Mouse (Mus musculus) thymus, adult 2 months (tissue): Measurements from ENCODE around the gene Tbl1xr1. TPM values are rescaled to one million over a fixed set of nuclear protein-coding genes. Genes with fewer than 3 reads are reported as not detected.

Source experiments
- DNase-seq: peaks from one replicate; pipeline ENCODE4 v3.0.0; 2021
- H3K27ac ChIP-seq: fragments of 200-500 bp; 2 replicates; pipeline ENCODE4 v1.5.1; 2012; ENCODE audit warnings: low read length, control low read depth; ENCODE audit not compliant: control insufficient read depth, insufficient read depth
- H3K27me3 ChIP-seq: fragments of 200-500 bp; 2 replicates; pipeline ENCODE4 v1.6.1; 2012; ENCODE audit warnings: mild to moderate bottlenecking, low read length, moderate library complexity, mixed read lengths; ENCODE audit not compliant: control insufficient read depth, insufficient read depth
- H3K36me3 ChIP-seq: fragments of 200-500 bp; 2 replicates; pipeline ENCODE4 v1.6.1; 2012; ENCODE audit warnings: mild to moderate bottlenecking, low read length, moderate library complexity; ENCODE audit not compliant: control insufficient read depth, insufficient read depth
- H3K4me1 ChIP-seq: fragments of 200-500 bp; replicated peaks from 2 replicates; pipeline ENCODE4 v1.6.1; 2012; ENCODE audit warnings: low read length; ENCODE audit not compliant: control insufficient read depth, insufficient read depth
- H3K4me3 ChIP-seq: fragments of 200-500 bp; 2 replicates; pipeline ENCODE4 v1.5.1; 2012; ENCODE audit warnings: mild to moderate bottlenecking, low read length, control low read depth, moderate library complexity; ENCODE audit not compliant: control insufficient read depth, insufficient read depth
- CTCF ChIP-seq: fragments of 200-500 bp; IDR thresholded peaks from 2 replicates; pipeline ENCODE4 v1.5.1; 2012; ENCODE audit warnings: mild to moderate bottlenecking, control low read depth, low read length, moderate library complexity, borderline replicate concordance; ENCODE audit not compliant: control insufficient read depth, poor library complexity, insufficient read depth; ENCODE audit errors: extremely low read depth
- POLR2A ChIP-seq: fragments of 200-500 bp; IDR thresholded peaks from 2 replicates; pipeline ENCODE4 v1.6.1; 2012; ENCODE audit warnings: mild to moderate bottlenecking, low read length, control low read depth, moderate library complexity; ENCODE audit not compliant: control insufficient read depth, poor library complexity, insufficient read depth; ENCODE audit errors: extremely low read depth
- WGBS: fragments of 180-500 bp; shearing (Covaris S2); methylation state at CpG from one replicate; pipeline ENCODE4 v1.1.7; 2018; 5-methylcytosine and 5-hydroxymethylcytosine counted together
- polyA plus RNA-seq: library from polyadenylated mRNA; depleted of rRNA; stranded (reverse); fragments of >200 nt; gene quantifications from 2 replicates; pipeline ENCODE4 v1.2.3, GENCODE M21; 2012

Gene Tbl1xr1
- polyA plus RNA-seq, 1 experiment: 53.2 TPM

- no peak overlapping the region for H3K4me3 ChIP-seq
- H3K4me1 ChIP-seq: no peaks in the 10 kb centered on the region; the same call in 1 of the 2 replicates
- no peak overlapping the region for H3K27ac ChIP-seq
- H3K27me3 ChIP-seq: no peaks in the 10 kb centered on the region
- H3K36me3 ChIP-seq: no peaks in the 10 kb centered on the region
- no peak for DNase-seq
- TF ChIP-seq CTCF (no peak), POLR2A (no peak)
Measured at GRCm38 (mm10) chr3:22108013-22108412, 31.6 kb downstream of the Tbl1xr1 start.

- no peak for DNase-seq
- no peaks in the 10 kb centered on the region for H3K36me3 ChIP-seq
- no peaks in the 10 kb centered on the region for H3K27me3 ChIP-seq
- WGBS: 82% methylated on average over 1 of the region's 1 CpGs
- no peak overlapping the region for H3K4me3 ChIP-seq
- no peaks in the 10 kb centered on the region; the same call in 1 of the 2 replicates for H3K4me1 ChIP-seq
- no peak overlapping the region for H3K27ac ChIP-seq
- TF ChIP-seq POLR2A (no peak), CTCF (no peak)
Measured at GRCm38 (mm10) chr3:22109651-22110050, 33.2 kb downstream of the Tbl1xr1 start.

- no peak for TF ChIP-seq CTCF
- no peak for TF ChIP-seq POLR2A
- 83% methylated on average over 4 of the region's 4 CpGs for WGBS
- Histone ChIP-seq H3K4me1 (peaks cover 4% of the 10 kb centered on the region), H3K4me3 (no peak overlapping the region), H3K27ac (no peak overlapping the region), H3K27me3 (no peaks in the 10 kb centered on the region), H3K36me3 (no peaks in the 10 kb centered on the region)
- no peak for DNase-seq
Measured at GRCm38 (mm10) chr3:22113773-22114172, 37.3 kb downstream of the Tbl1xr1 start.

- no peak for TF ChIP-seq CTCF
- TF ChIP-seq POLR2A: no peak
- 1% methylated on average over 2 of the region's 2 CpGs for WGBS
- DNase-seq: peak; percentile 31
- Histone ChIP-seq H3K4me1 (peaks cover 4% of the 10 kb centered on the region), H3K4me3 (no peak overlapping the region), H3K27me3 (no peaks in the 10 kb centered on the region), H3K36me3 (no peaks in the 10 kb centered on the region), H3K27ac (no peak overlapping the region)
Measured at GRCm38 (mm10) chr3:22115221-22115620, 38.8 kb downstream of the Tbl1xr1 start.

- peaks cover 4% of the 10 kb centered on the region for H3K4me1 ChIP-seq
- DNase-seq: no peak
- no peaks in the 10 kb centered on the region for H3K27me3 ChIP-seq
- TF ChIP-seq CTCF (no peak), POLR2A (no peak)
- no peak overlapping the region for H3K27ac ChIP-seq
- 80% methylated on average over 3 of the region's 3 CpGs for WGBS
- no peak overlapping the region for H3K4me3 ChIP-seq
- no peaks in the 10 kb centered on the region for H3K36me3 ChIP-seq
Measured at GRCm38 (mm10) chr3:22115678-22116077, 39.2 kb downstream of the Tbl1xr1 start.

- Histone ChIP-seq H3K36me3 (no peaks in the 10 kb centered on the region), H3K27ac (no peak overlapping the region), H3K4me3 (no peak overlapping the region), H3K4me1 (peaks cover 4% of the 10 kb centered on the region), H3K27me3 (no peaks in the 10 kb centered on the region)
- WGBS: 37% methylated on average over 1 of the region's 1 CpGs
- TF ChIP-seq POLR2A: no peak
- TF ChIP-seq CTCF: no peak
- DNase-seq: no peak
Measured at GRCm38 (mm10) chr3:22116188-22116587, 39.7 kb downstream of the Tbl1xr1 start.

- TF ChIP-seq POLR2A (no peak), CTCF (no peak)
- no peaks in the 10 kb centered on the region for H3K27me3 ChIP-seq
- peak; percentile 22 for DNase-seq
- H3K4me3 ChIP-seq: no peak overlapping the region
- 66% methylated on average over 3 of the region's 3 CpGs for WGBS
- H3K4me1 ChIP-seq: peaks cover 11% of the 10 kb centered on the region
- H3K36me3 ChIP-seq: no peaks in the 10 kb centered on the region
- H3K27ac ChIP-seq: no peak overlapping the region
Measured at GRCm38 (mm10) chr3:22121741-22122140, 45.3 kb downstream of the Tbl1xr1 start.
